Mouse (Mus musculus) liver, embryonic 15.5 days (tissue): ENCODE data around the gene Pappa. TPM values are rescaled to one million over a fixed set of nuclear protein-coding genes. Genes with fewer than 3 reads are reported as not detected.

Experiments used
- ATAC-seq: fragments of 200-750 bp; cut with Nextera tagmentation; 2 replicates; pipeline ENCODE4 v1.8.0; 2017; ENCODE audit warnings: moderate number of reproducible peaks, mild to moderate bottlenecking, moderate library complexity; ENCODE audit not compliant: insufficient read depth
- H3K27ac ChIP-seq: fragments of 300-500 bp; sonication (generic); replicated peaks from 2 replicates; pipeline ENCODE4 v1.5.1; 2015; ENCODE audit warnings: mild to moderate bottlenecking, inconsistent platforms
- H3K27me3 ChIP-seq: fragments of 300-500 bp; sonication (generic); 2 replicates; pipeline ENCODE4 v1.6.1; 2015; ENCODE audit warnings: mild to moderate bottlenecking, inconsistent platforms
- H3K36me3 ChIP-seq: fragments of 300-500 bp; sonication (generic); replicated peaks from 2 replicates; pipeline ENCODE4 v1.6.1; 2015; ENCODE audit warnings: moderate library complexity, mild to moderate bottlenecking, inconsistent platforms
- H3K4me1 ChIP-seq: fragments of 300-500 bp; sonication (generic); replicated peaks from 2 replicates; pipeline ENCODE4 v1.6.1; 2015; ENCODE audit warnings: inconsistent platforms
- H3K4me2 ChIP-seq: fragments of 300-500 bp; sonication (generic); 2 replicates; pipeline ENCODE4 v1.6.1; 2015; ENCODE audit warnings: moderate library complexity, mild to moderate bottlenecking, inconsistent platforms
- H3K4me3 ChIP-seq: fragments of 300-500 bp; sonication (generic); replicated peaks from 2 replicates; pipeline ENCODE4 v1.5.1; 2015; ENCODE audit warnings: mild to moderate bottlenecking, inconsistent platforms
- H3K9ac ChIP-seq: fragments of 300-500 bp; sonication (generic); 2 replicates; pipeline ENCODE4 v1.6.1; 2015; ENCODE audit warnings: moderate library complexity, mild to moderate bottlenecking, inconsistent platforms
- H3K9me3 ChIP-seq: fragments of 300-500 bp; sonication (generic); replicated peaks from 2 replicates; pipeline ENCODE4 v1.6.1; 2016; ENCODE audit warnings: inconsistent platforms
- WGBS: fragments of 180-500 bp; shearing (Covaris S2); methylation state at CpG from one replicate; pipeline ENCODE4 v1.1.7; 2015; ENCODE audit warnings: mixed read lengths; ENCODE audit not compliant: insufficient replicate concordance; 5-methylcytosine and 5-hydroxymethylcytosine counted together
- polyA plus RNA-seq: library from polyadenylated mRNA; unstranded; fragments of >200 nt; fragmentation: Nextera tagmentation; extraction: Ambion mirVana; gene quantifications from 2 replicates; pipeline ENCODE4 v1.2.1, GENCODE M21; 2015

Gene Pappa
- polyA plus RNA-seq, 1 experiment from 2014 or later: 0.05 TPM

GRCm38 (mm10) chr4:65127291-65127590 lies 3.3 kb downstream of the Pappa start:
- WGBS: 39% methylated on average over 6 of the region's 6 CpGs
- Histone ChIP-seq H3K27me3 (peaks cover 54% of the 10 kb centered on the region), H3K4me2 (peak overlapping the region; percentile 62; the same call in 1 of the 2 replicates), H3K27ac (no peak overlapping the region), H3K4me3 (no peak overlapping the region), H3K9me3 (no peaks in the 10 kb centered on the region), H3K4me1 (no peaks in the 10 kb centered on the region), H3K36me3 (no peaks in the 10 kb centered on the region), H3K9ac (no peak overlapping the region)
- no peak for ATAC-seq

- Histone ChIP-seq H3K4me2 (no peak overlapping the region), H3K4me3 (no peak overlapping the region), H3K4me1 (no peaks in the 10 kb centered on the region), H3K27me3 (peaks cover 3% of the 10 kb centered on the region; the same call in 1 of the 2 replicates), H3K27ac (no peak overlapping the region), H3K36me3 (no peaks in the 10 kb centered on the region), H3K9ac (no peak overlapping the region), H3K9me3 (no peaks in the 10 kb centered on the region)
- no peak for ATAC-seq
- WGBS: 61% methylated on average over 3 of the region's 3 CpGs
Observed at GRCm38 (mm10) chr4:65132657-65133056, 8.7 kb downstream of the Pappa start.

- Histone ChIP-seq H3K4me3 (no peak overlapping the region), H3K9me3 (no peaks in the 10 kb centered on the region), H3K27me3 (0 out of 2 replicates have a peak, but pooled peaks cover 2% of the 10 kb centered on the region), H3K4me1 (no peaks in the 10 kb centered on the region), H3K9ac (no peak overlapping the region), H3K36me3 (no peaks in the 10 kb centered on the region), H3K4me2 (no peak overlapping the region), H3K27ac (no peak overlapping the region)
- no peak for ATAC-seq
- 46% methylated on average over 5 of the region's 5 CpGs for WGBS
Observed at GRCm38 (mm10) chr4:65134358-65134757, 10.4 kb downstream of the Pappa start.

GRCm38 (mm10) chr4:65135109-65135508 lies 11.1 kb downstream of the Pappa start:
- Histone ChIP-seq H3K4me3 (no peak overlapping the region), H3K4me1 (no peaks in the 10 kb centered on the region), H3K9me3 (no peaks in the 10 kb centered on the region), H3K27me3 (no peaks in the 10 kb centered on the region), H3K36me3 (no peaks in the 10 kb centered on the region), H3K27ac (no peak overlapping the region), H3K9ac (no peak overlapping the region), H3K4me2 (no peak overlapping the region)
- ATAC-seq: no peak
- WGBS: 41% methylated on average over 5 of the region's 5 CpGs

- Histone ChIP-seq H3K27me3 (no peaks in the 10 kb centered on the region), H3K9ac (no peak overlapping the region), H3K36me3 (no peaks in the 10 kb centered on the region), H3K4me1 (no peaks in the 10 kb centered on the region), H3K27ac (no peak overlapping the region), H3K4me3 (no peak overlapping the region), H3K9me3 (no peaks in the 10 kb centered on the region), H3K4me2 (no peak overlapping the region)
- no peak for ATAC-seq
- WGBS: 62% methylated on average over 3 of the region's 3 CpGs
Observed at GRCm38 (mm10) chr4:65136541-65136940, 12.6 kb downstream of the Pappa start.

- Histone ChIP-seq H3K4me3 (no peak overlapping the region), H3K36me3 (no peaks in the 10 kb centered on the region), H3K9ac (no peak overlapping the region), H3K4me2 (no peak overlapping the region), H3K27me3 (no peaks in the 10 kb centered on the region), H3K9me3 (no peaks in the 10 kb centered on the region), H3K4me1 (no peaks in the 10 kb centered on the region), H3K27ac (no peak overlapping the region)
- no peak for ATAC-seq
- WGBS: 65% methylated on average over 1 of the region's 1 CpGs
Observed at GRCm38 (mm10) chr4:65146936-65147335, 23.0 kb downstream of the Pappa start.

- Histone ChIP-seq H3K9ac (no peak overlapping the region), H3K36me3 (no peaks in the 10 kb centered on the region), H3K9me3 (no peaks in the 10 kb centered on the region), H3K4me3 (no peak overlapping the region), H3K27me3 (no peaks in the 10 kb centered on the region), H3K27ac (no peak overlapping the region), H3K4me1 (no peaks in the 10 kb centered on the region), H3K4me2 (no peak overlapping the region)
- 42% methylated on average over 2 of the region's 2 CpGs for WGBS
- no peak for ATAC-seq
Observed at GRCm38 (mm10) chr4:65153601-65154000, 29.6 kb downstream of the Pappa start.

GRCm38 (mm10) chr4:65156231-65156630 lies 32.3 kb downstream of the Pappa start:
- Histone ChIP-seq H3K4me3 (no peak overlapping the region), H3K27me3 (no peaks in the 10 kb centered on the region), H3K9ac (no peak overlapping the region), H3K4me2 (no peak overlapping the region), H3K27ac (no peak overlapping the region), H3K9me3 (no peaks in the 10 kb centered on the region), H3K36me3 (no peaks in the 10 kb centered on the region), H3K4me1 (no peaks in the 10 kb centered on the region)
- 83% methylated on average over 10 of the region's 10 CpGs for WGBS
- ATAC-seq: no peak

- 63% methylated on average over 3 of the region's 3 CpGs for WGBS
- no peaks in the 10 kb centered on the region for H3K9me3 ChIP-seq
- no peak overlapping the region for H3K27ac ChIP-seq
- no peaks in the 10 kb centered on the region for H3K36me3 ChIP-seq
- ATAC-seq: no peak
- no peak overlapping the region for H3K4me2 ChIP-seq
- no peaks in the 10 kb centered on the region for H3K27me3 ChIP-seq
- H3K9ac ChIP-seq: no peak overlapping the region
- H3K4me1 ChIP-seq: no peaks in the 10 kb centered on the region
- H3K4me3 ChIP-seq: no peak overlapping the region
Observed at GRCm38 (mm10) chr4:65158651-65159050, 34.7 kb downstream of the Pappa start.

- 60% methylated on average over 5 of the region's 5 CpGs for WGBS
- H3K36me3 ChIP-seq: no peaks in the 10 kb centered on the region
- H3K9me3 ChIP-seq: no peaks in the 10 kb centered on the region
- H3K27me3 ChIP-seq: no peaks in the 10 kb centered on the region
- H3K9ac ChIP-seq: no peak overlapping the region
- H3K4me3 ChIP-seq: no peak overlapping the region
- no peak for ATAC-seq
- H3K4me1 ChIP-seq: no peaks in the 10 kb centered on the region
- no peak overlapping the region for H3K27ac ChIP-seq
- H3K4me2 ChIP-seq: no peak overlapping the region
Observed at GRCm38 (mm10) chr4:65159481-65159880, 35.5 kb downstream of the Pappa start.

GRCm38 (mm10) chr4:65163698-65164097 lies 39.7 kb downstream of the Pappa start:
- no peaks in the 10 kb centered on the region for H3K9me3 ChIP-seq
- H3K4me2 ChIP-seq: no peak overlapping the region
- no peak overlapping the region for H3K27ac ChIP-seq
- H3K36me3 ChIP-seq: no peaks in the 10 kb centered on the region
- no peak for ATAC-seq
- H3K4me3 ChIP-seq: no peak overlapping the region
- no peaks in the 10 kb centered on the region for H3K27me3 ChIP-seq
- no peak overlapping the region for H3K9ac ChIP-seq
- H3K4me1 ChIP-seq: no peaks in the 10 kb centered on the region
- 42% methylated on average over 3 of the region's 3 CpGs for WGBS

GRCm38 (mm10) chr4:65166288-65166835 lies 42.4 kb downstream of the Pappa start:
- no peaks in the 10 kb centered on the region for H3K4me1 ChIP-seq
- H3K27ac ChIP-seq: no peak overlapping the region
- WGBS: 63% methylated on average over 3 of the region's 3 CpGs
- no peak overlapping the region for H3K4me3 ChIP-seq
- no peak for ATAC-seq
- no peak overlapping the region for H3K4me2 ChIP-seq
- no peak overlapping the region for H3K9ac ChIP-seq
- no peaks in the 10 kb centered on the region for H3K36me3 ChIP-seq
- H3K9me3 ChIP-seq: no peaks in the 10 kb centered on the region
- H3K27me3 ChIP-seq: no peaks in the 10 kb centered on the region
